Mouse (Mus musculus): ENCODE measurements around the gene Tigd3. TPM values are rescaled to one million over a fixed set of nuclear protein-coding genes. Genes with fewer than 3 reads are reported as not detected.
A peak's percentile ranks its signal among the peaks of the same experiment; 100 is the strongest.

Tigd3 gene
- polyA plus RNA-seq, 1 experiment from 2014 or later: 2.6 TPM

DNA sequence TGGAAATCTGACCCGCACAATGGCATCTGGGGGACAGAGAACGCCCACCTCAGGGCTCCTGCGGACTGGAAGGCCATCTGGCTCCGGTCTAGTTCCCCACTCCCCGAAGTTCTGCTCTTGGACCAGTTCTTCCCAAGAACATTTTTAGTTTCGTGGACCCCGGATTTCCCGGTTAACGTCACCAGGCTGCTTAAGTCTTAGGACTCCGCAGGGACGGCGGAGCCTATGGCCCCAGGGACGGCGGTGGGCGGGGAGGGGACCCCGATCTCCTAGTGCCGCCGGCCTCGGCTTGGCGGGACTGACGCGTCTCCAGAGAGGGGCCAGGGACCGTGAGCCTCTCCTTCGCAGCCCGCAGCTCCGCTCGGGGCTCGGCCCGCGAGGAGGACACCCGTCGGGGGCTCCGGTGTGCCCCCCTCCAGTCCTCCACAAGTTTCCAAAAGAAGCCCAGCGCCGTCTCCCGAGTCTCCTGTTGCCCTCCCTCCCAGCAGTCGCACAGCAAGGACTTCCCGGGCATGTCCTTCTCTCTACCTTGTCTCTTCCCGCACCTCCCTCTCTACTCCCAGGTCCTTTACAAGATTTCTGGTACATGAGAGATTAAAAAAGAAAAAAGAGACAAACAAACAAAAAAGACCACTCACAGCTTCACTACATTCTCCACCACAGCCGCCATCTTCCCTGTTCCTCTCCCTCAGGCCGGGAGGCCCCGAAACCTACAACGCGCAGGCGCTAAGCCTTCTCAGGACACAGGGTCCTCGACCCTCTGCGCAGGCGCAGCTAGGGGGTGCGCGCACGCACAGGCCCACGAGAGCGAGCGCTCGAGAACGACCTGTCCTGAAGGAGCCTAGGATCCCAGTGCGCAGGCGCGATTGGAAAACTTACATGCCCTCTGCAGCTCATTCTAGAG lies 18.4 kb upstream of the Tigd3 start:
- Histone ChIP-seq H3K9me3 (replicated peaks; ENCODE audit: control insufficient read depth, low read length) (no peaks in the 10 kb centered on the region), H3K4me2 (peak overlapping the region; percentile 64), H3K9ac (ENCODE audit: low read depth, low read length) (peak overlapping the region; percentile 99), H3K4me1 (ENCODE audit: control insufficient read depth, insufficient read depth, low read length) (peaks cover 18% of the 10 kb centered on the region), H3K36me3 (ENCODE audit: control insufficient read depth, insufficient read depth, low read length) (peaks cover 3% of the 10 kb centered on the region; the same call in 1 of the 2 replicates), H3K4me3 (ENCODE audit: low read depth, low read length) (peak overlapping the region; percentile 99), H3K27me3 (ENCODE audit: control insufficient read depth, insufficient read depth, low read length) (no peaks in the 10 kb centered on the region), H3K27ac (ENCODE audit: low read depth, low read length) (peak overlapping the region; percentile 89)
- under 1% methylated on average over 59 of the region's 59 CpGs for WGBS (ENCODE audit: insufficient replicate concordance)
- ATAC-seq (replicated peaks; ENCODE audit: insufficient number of reproducible peaks, low FRiP score, low TSS enrichment): peak; percentile 91

GRCm38 (mm10) chr19:5911430-5912102 lies 17.6 kb upstream of the Tigd3 start:
- WGBS (ENCODE audit: insufficient replicate concordance): 6% methylated on average over 14 of the region's 14 CpGs
- H3K27me3 ChIP-seq (ENCODE audit: control insufficient read depth, insufficient read depth, low read length): no peaks in the 10 kb centered on the region
- ATAC-seq (replicated peaks; ENCODE audit: insufficient number of reproducible peaks, low FRiP score, low TSS enrichment): no peak
- H3K27ac ChIP-seq (ENCODE audit: low read depth, low read length): peak overlapping the region; percentile 89
- peaks cover 6% of the 10 kb centered on the region; the same call in 1 of the 2 replicates for H3K36me3 ChIP-seq (ENCODE audit: control insufficient read depth, insufficient read depth, low read length)
- no peaks in the 10 kb centered on the region for H3K9me3 ChIP-seq (replicated peaks; ENCODE audit: control insufficient read depth, low read length)
- peaks cover 18% of the 10 kb centered on the region for H3K4me1 ChIP-seq (ENCODE audit: control insufficient read depth, insufficient read depth, low read length)
- peak overlapping the region; percentile 99 for H3K4me3 ChIP-seq (ENCODE audit: low read depth, low read length)
- peak overlapping the region; percentile 64 for H3K4me2 ChIP-seq
- H3K9ac ChIP-seq (ENCODE audit: low read depth, low read length): peak overlapping the region; percentile 99

GRCm38 (mm10) chr19:5910221-5910620 lies 16.3 kb upstream of the Tigd3 start:
- no peak for ATAC-seq (replicated peaks; ENCODE audit: insufficient number of reproducible peaks, low FRiP score, low TSS enrichment)
- no peak overlapping the region for H3K27ac ChIP-seq (ENCODE audit: low read depth, low read length)
- H3K9me3 ChIP-seq (replicated peaks; ENCODE audit: control insufficient read depth, low read length): no peaks in the 10 kb centered on the region

GRCm38 (mm10) chr19:5907275-5907674 lies 13.3 kb upstream of the Tigd3 start:
- 89% methylated on average over 3 of the region's 3 CpGs for WGBS (ENCODE audit: insufficient replicate concordance)
- Histone ChIP-seq H3K4me1 (ENCODE audit: control insufficient read depth, insufficient read depth, low read length) (peaks cover 18% of the 10 kb centered on the region), H3K9me3 (replicated peaks; ENCODE audit: control insufficient read depth, low read length) (no peaks in the 10 kb centered on the region), H3K4me2 (no peak overlapping the region), H3K27ac (ENCODE audit: low read depth, low read length) (no peak overlapping the region), H3K9ac (ENCODE audit: low read depth, low read length) (no peak overlapping the region), H3K4me3 (ENCODE audit: low read depth, low read length) (no peak overlapping the region), H3K36me3 (ENCODE audit: control insufficient read depth, insufficient read depth, low read length) (peaks cover 31% of the 10 kb centered on the region), H3K27me3 (ENCODE audit: control insufficient read depth, insufficient read depth, low read length) (no peaks in the 10 kb centered on the region)
- no peak for ATAC-seq (replicated peaks; ENCODE audit: insufficient number of reproducible peaks, low FRiP score, low TSS enrichment)

More at GRCm38 (mm10) chr19:5910221-5910620, 16.3 kb upstream of the Tigd3 start:
- Histone ChIP-seq H3K27me3 (ENCODE audit: control insufficient read depth, insufficient read depth, low read length) (no peaks in the 10 kb centered on the region), H3K4me2 (peak overlapping the region; percentile 47), H3K36me3 (ENCODE audit: control insufficient read depth, insufficient read depth, low read length) (peaks cover 14% of the 10 kb centered on the region; the same call in 1 of the 2 replicates), H3K4me3 (ENCODE audit: low read depth, low read length) (no peak overlapping the region), H3K4me1 (ENCODE audit: control insufficient read depth, insufficient read depth, low read length) (peaks cover 18% of the 10 kb centered on the region), H3K9ac (ENCODE audit: low read depth, low read length) (peak overlapping the region; percentile 11; the same call in 1 of the 2 replicates)
- 50% methylated on average over 6 of the region's 6 CpGs for WGBS (ENCODE audit: insufficient replicate concordance)

- peak overlapping the region; percentile 50; the same call in 1 of the 2 replicates for H3K27ac ChIP-seq (ENCODE audit: low read depth, low read length)
- peak overlapping the region; percentile 95 for H3K4me2 ChIP-seq
- peak overlapping the region; percentile 74 for H3K4me3 ChIP-seq (ENCODE audit: low read depth, low read length)
- H3K9ac ChIP-seq (ENCODE audit: low read depth, low read length): peak overlapping the region; percentile 86
- H3K9me3 ChIP-seq (replicated peaks; ENCODE audit: control insufficient read depth, low read length): no peaks in the 10 kb centered on the region
- H3K4me1 ChIP-seq (ENCODE audit: control insufficient read depth, insufficient read depth, low read length): peaks cover 14% of the 10 kb centered on the region
- H3K27me3 ChIP-seq (ENCODE audit: control insufficient read depth, insufficient read depth, low read length): no peaks in the 10 kb centered on the region
- peak; percentile 40; the same call in 1 of the 2 replicates for ATAC-seq (replicated peaks; ENCODE audit: insufficient number of reproducible peaks, low FRiP score, low TSS enrichment)
- H3K36me3 ChIP-seq (ENCODE audit: control insufficient read depth, insufficient read depth, low read length): peaks cover 7% of the 10 kb centered on the region; the same call in 1 of the 2 replicates
- WGBS (ENCODE audit: insufficient replicate concordance): 11% methylated on average over 28 of the region's 31 CpGs
Observed at GRCm38 (mm10) chr19:5893282-5894001, 507 bp downstream of the Tigd3 start.

GRCm38 (mm10) chr19:5892735-5893134 lies 1.2 kb downstream of the Tigd3 start:
- H3K9ac ChIP-seq (ENCODE audit: low read depth, low read length): peak overlapping the region; percentile 86; the same call in 1 of the 2 replicates
- peaks cover 14% of the 10 kb centered on the region for H3K4me1 ChIP-seq (ENCODE audit: control insufficient read depth, insufficient read depth, low read length)
- 91% methylated on average over 13 of the region's 13 CpGs for WGBS (ENCODE audit: insufficient replicate concordance)
- H3K27me3 ChIP-seq (ENCODE audit: control insufficient read depth, insufficient read depth, low read length): no peaks in the 10 kb centered on the region
- H3K4me2 ChIP-seq: peak overlapping the region; percentile 95; the same call in 1 of the 2 replicates
- peaks cover 5% of the 10 kb centered on the region; the same call in 1 of the 2 replicates for H3K36me3 ChIP-seq (ENCODE audit: control insufficient read depth, insufficient read depth, low read length)
- H3K9me3 ChIP-seq (replicated peaks; ENCODE audit: control insufficient read depth, low read length): no peaks in the 10 kb centered on the region
- ATAC-seq (replicated peaks; ENCODE audit: insufficient number of reproducible peaks, low FRiP score, low TSS enrichment): no peak
- no peak overlapping the region for H3K27ac ChIP-seq (ENCODE audit: low read depth, low read length)
- H3K4me3 ChIP-seq (ENCODE audit: low read depth, low read length): no peak overlapping the region

DNA sequence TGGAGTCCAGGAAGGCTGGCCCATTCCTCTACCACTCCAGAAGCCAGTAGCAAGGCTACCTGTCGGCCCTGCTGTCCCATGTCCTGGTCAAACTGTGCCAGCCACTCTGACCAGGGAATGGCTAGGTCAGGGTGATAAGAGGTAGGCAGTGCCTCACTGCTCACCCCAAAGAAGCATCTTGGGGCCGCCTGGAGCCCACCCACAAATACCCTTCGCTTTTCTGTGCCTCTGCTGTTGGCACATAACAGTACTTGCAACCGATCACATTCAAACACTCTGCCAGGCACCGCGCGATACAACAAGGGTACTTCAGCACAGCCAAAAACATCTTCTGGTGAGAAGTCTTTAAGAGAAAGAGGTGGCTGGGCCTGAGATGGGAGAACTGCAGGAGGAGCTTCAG lies 1.7 kb downstream of the Tigd3 start:
- Histone ChIP-seq H3K36me3 (ENCODE audit: control insufficient read depth, insufficient read depth, low read length) (peaks cover 5% of the 10 kb centered on the region; the same call in 1 of the 2 replicates), H3K27me3 (ENCODE audit: control insufficient read depth, insufficient read depth, low read length) (no peaks in the 10 kb centered on the region), H3K4me2 (no peak overlapping the region), H3K27ac (ENCODE audit: low read depth, low read length) (no peak overlapping the region), H3K4me1 (ENCODE audit: control insufficient read depth, insufficient read depth, low read length) (peaks cover 14% of the 10 kb centered on the region), H3K9me3 (replicated peaks; ENCODE audit: control insufficient read depth, low read length) (no peaks in the 10 kb centered on the region), H3K4me3 (ENCODE audit: low read depth, low read length) (no peak overlapping the region), H3K9ac (ENCODE audit: low read depth, low read length) (no peak overlapping the region)
- WGBS (ENCODE audit: insufficient replicate concordance): 91% methylated on average over 7 of the region's 7 CpGs
- no peak for ATAC-seq (replicated peaks; ENCODE audit: insufficient number of reproducible peaks, low FRiP score, low TSS enrichment)

All from heart, embryonic 11.5 days (tissue).